Mouse (Mus musculus) liver, embryonic 13.5 days (tissue): ENCODE measurements around the gene Fam89a. TPM values are rescaled to one million over a fixed set of nuclear protein-coding genes. Genes with fewer than 3 reads are reported as not detected.
A peak's percentile ranks its signal among the peaks of the same experiment; 100 is the strongest.

Experiments
- ATAC-seq: fragments of 200-750 bp; cut with Nextera tagmentation; 2 replicates; pipeline ENCODE4 v1.8.0; 2017; ENCODE audit warnings: low read depth, mild to moderate bottlenecking, moderate number of reproducible peaks, moderate library complexity
- DNase-seq: peaks from one replicate; pipeline ENCODE4 v3.0.0; 2022
- H3K27ac ChIP-seq: fragments of 300-500 bp; sonication (generic); 2 replicates; pipeline ENCODE4 v1.5.1; 2015; ENCODE audit warnings: moderate library complexity, mild to moderate bottlenecking, inconsistent platforms
- H3K27me3 ChIP-seq: fragments of 300-500 bp; sonication (generic); 2 replicates; pipeline ENCODE4 v1.6.1; 2015; ENCODE audit warnings: mild to moderate bottlenecking, inconsistent platforms
- H3K36me3 ChIP-seq: fragments of 300-500 bp; sonication (generic); 2 replicates; pipeline ENCODE4 v1.6.1; 2015; ENCODE audit warnings: mild to moderate bottlenecking, inconsistent platforms
- H3K4me1 ChIP-seq: fragments of 300-500 bp; sonication (generic); replicated peaks from 2 replicates; pipeline ENCODE4 v1.6.1; 2015; ENCODE audit warnings: inconsistent platforms
- H3K4me2 ChIP-seq: fragments of 300-500 bp; sonication (generic); 2 replicates; pipeline ENCODE4 v1.6.1; 2015; ENCODE audit warnings: inconsistent platforms, mild to moderate bottlenecking, moderate library complexity
- H3K4me3 ChIP-seq: fragments of 300-500 bp; sonication (generic); replicated peaks from 2 replicates; pipeline ENCODE4 v1.5.1; 2015; ENCODE audit warnings: mild to moderate bottlenecking, inconsistent platforms
- H3K9ac ChIP-seq: fragments of 300-500 bp; sonication (generic); 2 replicates; pipeline ENCODE4 v1.6.1; 2015; ENCODE audit warnings: mild to moderate bottlenecking, inconsistent platforms
- H3K9me3 ChIP-seq: fragments of 300-500 bp; sonication (generic); replicated peaks from 2 replicates; pipeline ENCODE4 v1.6.1; 2016; ENCODE audit warnings: inconsistent platforms
- WGBS: fragments of 180-500 bp; shearing (Covaris S2); methylation state at CpG from one replicate; pipeline ENCODE4 v1.1.7; 2015; ENCODE audit not compliant: insufficient replicate concordance; 5-methylcytosine and 5-hydroxymethylcytosine counted together
- polyA plus RNA-seq: library from polyadenylated mRNA; unstranded; fragments of >200 nt; fragmentation: Nextera tagmentation; extraction: Ambion mirVana; gene quantifications from 2 replicates; pipeline ENCODE4 v1.2.1, GENCODE M21; 2015

Fam89a gene
- polyA plus RNA-seq, 1 experiment from 2014 or later, result 2.6 TPM

DNA sequence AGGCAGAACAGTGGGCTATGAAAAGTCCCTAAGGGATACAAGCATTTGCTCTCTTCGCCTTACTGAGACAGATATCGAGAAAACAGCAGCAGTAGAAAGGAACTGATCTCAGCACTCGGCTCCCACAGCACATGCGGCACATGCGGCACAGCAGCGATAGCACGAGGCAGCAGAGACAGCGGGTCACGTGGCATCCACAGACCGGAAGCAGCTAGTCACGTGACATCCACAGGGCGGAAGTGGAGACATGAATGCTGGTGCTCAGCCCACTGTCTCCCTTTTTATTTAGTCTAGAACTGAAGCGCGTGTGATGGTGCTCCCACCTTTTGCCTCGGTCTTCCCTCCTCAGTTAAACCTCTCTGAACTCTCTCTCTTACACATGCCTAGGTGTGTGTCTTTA, 31.6 kb upstream of the Fam89a start:
- Histone ChIP-seq H3K9ac (no peak overlapping the region), H3K36me3 (no peaks in the 10 kb centered on the region), H3K27me3 (peaks cover 18% of the 10 kb centered on the region; the same call in 1 of the 2 replicates), H3K9me3 (no peaks in the 10 kb centered on the region), H3K4me2 (no peak overlapping the region), H3K4me3 (no peak overlapping the region), H3K4me1 (no peaks in the 10 kb centered on the region), H3K27ac (no peak overlapping the region)
- DNase-seq (no peak), ATAC-seq (no peak)
- 75% methylated on average over 15 of the region's 15 CpGs for WGBS

- H3K9me3 ChIP-seq, result no peaks in the 10 kb centered on the region
- no peak overlapping the region for H3K9ac ChIP-seq
- no peaks in the 10 kb centered on the region for H3K4me1 ChIP-seq
- 51% methylated on average over 3 of the region's 3 CpGs for WGBS
- no peak overlapping the region for H3K27ac ChIP-seq
- no peak overlapping the region for H3K4me2 ChIP-seq
- no peaks in the 10 kb centered on the region for H3K36me3 ChIP-seq
- no peak for ATAC-seq
- H3K4me3 ChIP-seq, result no peak overlapping the region
- peaks cover 14% of the 10 kb centered on the region; the same call in 1 of the 2 replicates for H3K27me3 ChIP-seq
- no peak for DNase-seq
These were observed 30.8 kb upstream of the Fam89a start for GRCm38 (mm10) chr8:124782431-124782830.

DNA sequence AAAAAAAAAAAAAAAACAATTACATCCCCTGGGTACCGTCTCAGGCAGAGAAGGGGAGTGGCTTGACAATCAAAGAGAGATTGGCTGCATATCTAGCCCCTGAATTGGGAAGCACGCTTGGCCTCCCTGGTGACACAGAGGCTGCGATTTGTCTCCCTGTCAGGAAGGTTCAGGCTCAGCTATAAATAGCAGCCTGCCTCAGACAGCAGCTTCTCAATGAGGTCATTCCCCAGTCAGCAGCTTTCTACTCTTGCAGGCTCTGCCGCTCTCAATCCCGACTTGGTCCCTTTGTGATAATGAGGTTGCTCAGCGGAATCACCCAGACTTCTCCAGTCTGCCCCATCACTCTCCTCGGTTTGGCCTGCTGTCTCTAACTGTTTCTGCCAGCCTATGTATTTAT, 28.6 kb upstream of the Fam89a start:
- Histone ChIP-seq H3K9ac (no peak overlapping the region), H3K9me3 (no peaks in the 10 kb centered on the region), H3K36me3 (no peaks in the 10 kb centered on the region), H3K27ac (no peak overlapping the region), H3K27me3 (peaks cover 14% of the 10 kb centered on the region; the same call in 1 of the 2 replicates), H3K4me3 (no peak overlapping the region), H3K4me2 (no peak overlapping the region), H3K4me1 (no peaks in the 10 kb centered on the region)
- DNase-seq (no peak), ATAC-seq (no peak)
- WGBS, result 11% methylated on average over 7 of the region's 7 CpGs

- H3K4me2 ChIP-seq, result no peak overlapping the region
These were observed 24.1 kb upstream of the Fam89a start for GRCm38 (mm10) chr8:124775695-124776094.

GRCm38 (mm10) chr8:124772389-124772788, 20.8 kb upstream of the Fam89a start:
- no peak overlapping the region for H3K4me3 ChIP-seq
- H3K27ac ChIP-seq, result no peak overlapping the region
- H3K9ac ChIP-seq, result no peak overlapping the region
- no peaks in the 10 kb centered on the region for H3K4me1 ChIP-seq
- no peaks in the 10 kb centered on the region for H3K9me3 ChIP-seq
- WGBS, result 49% methylated on average over 2 of the region's 2 CpGs
- peaks cover 8% of the 10 kb centered on the region; the same call in 1 of the 2 replicates for H3K27me3 ChIP-seq
- H3K36me3 ChIP-seq, result no peaks in the 10 kb centered on the region
- ATAC-seq (no peak), DNase-seq (no peak)
- H3K4me2 ChIP-seq, result no peak overlapping the region

More at GRCm38 (mm10) chr8:124775695-124776094, 24.1 kb upstream of the Fam89a start:
- H3K9me3 ChIP-seq, result no peaks in the 10 kb centered on the region
- H3K4me3 ChIP-seq, result no peak overlapping the region
- H3K4me1 ChIP-seq, result no peaks in the 10 kb centered on the region
- no peak overlapping the region for H3K27ac ChIP-seq
- H3K27me3 ChIP-seq, result peaks cover 10% of the 10 kb centered on the region; the same call in 1 of the 2 replicates
- DNase-seq (no peak), ATAC-seq (no peak)
- 11% methylated on average over 16 of the region's 16 CpGs for WGBS
- H3K36me3 ChIP-seq, result no peaks in the 10 kb centered on the region
- H3K9ac ChIP-seq, result no peak overlapping the region

DNA sequence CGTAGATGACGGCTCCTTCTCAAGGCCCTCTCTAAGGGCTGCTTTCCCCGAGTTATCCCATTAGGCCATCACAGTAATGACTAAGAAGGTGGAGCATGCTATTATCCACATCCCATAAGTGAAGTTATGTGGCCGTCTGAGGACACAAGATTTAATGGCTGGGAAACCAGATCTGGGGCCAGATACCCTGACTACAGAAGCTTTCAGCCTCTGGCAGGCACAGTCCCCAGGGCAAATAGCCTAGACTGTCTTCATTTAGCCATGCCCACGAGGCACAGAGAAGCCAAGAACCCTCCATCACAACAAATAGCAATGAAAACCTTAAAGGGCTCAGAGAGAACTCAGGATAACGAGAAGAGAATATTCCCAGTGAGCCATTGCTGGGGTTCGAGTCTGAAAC, 11.4 kb upstream of the Fam89a start:
- no peak for DNase-seq
- Histone ChIP-seq H3K4me1 (no peaks in the 10 kb centered on the region), H3K9me3 (no peaks in the 10 kb centered on the region), H3K36me3 (no peaks in the 10 kb centered on the region), H3K27me3 (no peaks in the 10 kb centered on the region), H3K9ac (no peak overlapping the region), H3K27ac (no peak overlapping the region), H3K4me2 (no peak overlapping the region), H3K4me3 (no peak overlapping the region)
- 55% methylated on average over 7 of the region's 7 CpGs for WGBS
- ATAC-seq, result no peak

DNA sequence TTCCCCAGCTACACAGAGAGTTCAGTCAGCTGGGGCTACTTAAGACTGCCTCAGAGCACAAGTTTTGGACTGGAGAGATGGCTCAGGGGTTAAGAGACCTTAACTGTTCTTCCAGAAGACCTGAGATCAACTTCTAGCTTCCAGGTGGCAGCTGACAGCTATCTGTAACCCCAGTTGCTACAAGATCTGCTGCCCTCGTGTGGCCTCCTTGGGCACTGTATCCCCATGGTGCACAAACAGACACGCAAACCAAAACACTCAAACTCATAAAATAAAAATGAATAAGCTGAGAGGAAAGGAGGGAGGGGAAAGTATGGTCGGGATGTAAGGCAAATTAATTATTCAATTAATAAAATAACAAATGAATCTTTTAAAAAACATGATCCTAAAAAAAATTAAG, 6.9 kb upstream of the Fam89a start:
- Histone ChIP-seq H3K36me3 (no peaks in the 10 kb centered on the region), H3K4me2 (no peak overlapping the region), H3K27ac (no peak overlapping the region), H3K9me3 (no peaks in the 10 kb centered on the region), H3K4me1 (peaks cover 18% of the 10 kb centered on the region; the same call in 1 of the 2 replicates), H3K9ac (no peak overlapping the region), H3K4me3 (no peak overlapping the region), H3K27me3 (peaks cover 21% of the 10 kb centered on the region)
- 19% methylated on average over 3 of the region's 3 CpGs for WGBS
- ATAC-seq (no peak), DNase-seq (no peak)

DNA sequence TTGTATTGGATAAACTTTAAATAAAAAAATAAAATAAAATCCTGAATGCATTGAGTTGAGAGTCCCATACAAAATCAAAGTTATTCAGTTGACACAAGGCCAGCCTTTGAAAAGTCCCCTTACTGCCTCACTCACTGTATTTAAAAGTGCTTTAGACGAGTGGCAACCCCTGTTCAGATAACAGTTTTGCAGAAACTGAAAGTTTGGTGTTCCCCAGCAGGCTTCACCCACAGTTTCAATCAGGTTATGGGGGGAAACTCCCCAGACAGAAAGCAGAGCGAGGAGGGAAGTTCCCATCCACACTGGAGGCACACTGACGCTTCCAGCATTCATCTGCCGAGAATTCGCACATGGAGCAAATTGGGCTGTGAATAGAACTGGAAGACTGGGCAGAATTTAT, 5.0 kb upstream of the Fam89a start:
- H3K27ac ChIP-seq, result no peak overlapping the region
- 43% methylated on average over 5 of the region's 5 CpGs for WGBS
- DNase-seq (no peak), ATAC-seq (no peak)
- peaks cover 41% of the 10 kb centered on the region for H3K27me3 ChIP-seq
- no peak overlapping the region for H3K4me2 ChIP-seq
- H3K9ac ChIP-seq, result no peak overlapping the region
- H3K4me1 ChIP-seq, result peaks cover 36% of the 10 kb centered on the region
- H3K9me3 ChIP-seq, result no peaks in the 10 kb centered on the region
- no peak overlapping the region for H3K4me3 ChIP-seq
- H3K36me3 ChIP-seq, result no peaks in the 10 kb centered on the region

- DNase-seq, result no peak
- ATAC-seq, result no peak
- peaks cover 45% of the 10 kb centered on the region for H3K27me3 ChIP-seq
These were observed 4.5 kb upstream of the Fam89a start for GRCm38 (mm10) chr8:124756153-124756552.

DNA sequence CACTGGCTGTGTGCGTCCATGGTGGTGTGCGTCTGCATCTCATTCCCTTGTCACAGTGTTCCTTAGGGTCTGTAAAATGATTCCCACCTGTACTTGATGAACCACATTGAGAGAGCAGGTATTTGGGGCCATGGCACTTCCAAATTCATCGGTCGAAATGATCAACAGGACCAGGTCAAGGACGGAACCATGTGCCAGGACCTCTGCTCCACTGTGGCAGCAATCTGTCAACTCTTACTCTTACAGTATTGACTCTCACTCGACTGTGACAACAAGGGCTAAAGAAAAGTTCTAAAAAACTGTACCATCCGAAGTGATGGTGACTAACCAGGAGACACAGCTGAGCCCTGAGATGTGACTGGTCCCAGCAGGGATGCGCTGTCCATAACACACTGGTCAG, 3.8 kb upstream of the Fam89a start:
- Histone ChIP-seq H3K27me3 (peaks cover 52% of the 10 kb centered on the region), H3K4me1 (peaks cover 47% of the 10 kb centered on the region), H3K9ac (no peak overlapping the region), H3K9me3 (no peaks in the 10 kb centered on the region), H3K36me3 (no peaks in the 10 kb centered on the region), H3K4me2 (no peak overlapping the region), H3K27ac (0 out of 2 replicates have a peak overlapping the region, but pooled peaks have one; percentile 56), H3K4me3 (no peak overlapping the region)
- 59% methylated on average over 8 of the region's 8 CpGs for WGBS
- ATAC-seq (no peak), DNase-seq (no peak)

More at GRCm38 (mm10) chr8:124756153-124756552, 4.5 kb upstream of the Fam89a start:
- Histone ChIP-seq H3K4me3 (no peak overlapping the region), H3K36me3 (no peaks in the 10 kb centered on the region), H3K4me1 (peaks cover 40% of the 10 kb centered on the region), H3K9ac (no peak overlapping the region), H3K9me3 (no peaks in the 10 kb centered on the region), H3K4me2 (no peak overlapping the region), H3K27ac (no peak overlapping the region)
- 29% methylated on average over 2 of the region's 2 CpGs for WGBS

DNA sequence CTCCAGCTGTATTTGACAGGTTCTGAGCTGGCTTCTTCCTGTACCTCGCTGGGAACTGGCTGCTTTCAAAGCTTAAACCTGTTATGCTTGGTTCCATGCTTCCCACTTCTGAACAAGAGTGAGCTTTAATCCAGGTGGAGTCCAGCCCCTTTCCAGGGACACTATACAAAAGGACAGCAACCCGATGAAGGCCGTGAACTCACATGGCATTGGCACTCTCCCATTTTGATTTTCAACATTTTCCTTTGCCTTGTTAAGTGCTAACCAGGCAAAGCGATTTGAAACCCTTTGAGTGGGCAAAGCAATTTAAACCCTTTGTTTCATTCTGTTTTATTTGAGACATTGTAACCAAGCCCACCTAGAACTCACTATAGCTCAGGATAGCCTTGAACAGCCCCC, 3.2 kb upstream of the Fam89a start:
- no peak overlapping the region for H3K4me3 ChIP-seq
- H3K9ac ChIP-seq, result no peak overlapping the region
- no peak overlapping the region for H3K4me2 ChIP-seq
- DNase-seq (no peak), ATAC-seq (no peak)
- H3K27ac ChIP-seq, result peak overlapping the region; percentile 56; the same call in 1 of the 2 replicates
- peaks cover 52% of the 10 kb centered on the region for H3K4me1 ChIP-seq
- no peaks in the 10 kb centered on the region for H3K36me3 ChIP-seq
- H3K9me3 ChIP-seq, result no peaks in the 10 kb centered on the region
- H3K27me3 ChIP-seq, result peaks cover 59% of the 10 kb centered on the region
- 34% methylated on average over 4 of the region's 4 CpGs for WGBS

- WGBS, result 21% methylated on average over 11 of the region's 11 CpGs
- H3K4me2 ChIP-seq, result peak overlapping the region; percentile 15; the same call in 1 of the 2 replicates
- ATAC-seq (peak; percentile 30; the same call in 1 of the 2 replicates), DNase-seq (no peak)
- no peaks in the 10 kb centered on the region for H3K9me3 ChIP-seq
- no peak overlapping the region for H3K9ac ChIP-seq
- H3K4me1 ChIP-seq, result peaks cover 52% of the 10 kb centered on the region
- H3K27me3 ChIP-seq, result peaks cover 64% of the 10 kb centered on the region
- H3K36me3 ChIP-seq, result no peaks in the 10 kb centered on the region
- H3K27ac ChIP-seq, result peak overlapping the region; percentile 56
- H3K4me3 ChIP-seq, result no peak overlapping the region
These were observed 2.6 kb upstream of the Fam89a start for GRCm38 (mm10) chr8:124754101-124754791.
